Mouse (Mus musculus): ENCODE measurements at regions not wholly inside any gene's neighbourhood (a gene's known extent, or its start where the extent isn't known, plus 50 kb on each side); places are given as distances from the start of the nearest gene placed in this dataset.

- Histone ChIP-seq H3K4me2 (replicated peaks; ENCODE audit: low read depth, low read length) (no peak overlapping the region), H3K9ac (replicated peaks; ENCODE audit: low read depth) (no peak overlapping the region), H3K27ac (ENCODE audit: low read length) (no peak overlapping the region), H3K4me3 (ENCODE audit: low read depth, low read length) (no peak overlapping the region), H3K27me3 (replicated peaks; ENCODE audit: insufficient read depth, low read length) (no peaks in the 10 kb centered on the region), H3K9me3 (ENCODE audit: low read length) (0 out of 2 replicates have a peak, but pooled peaks cover 3% of the 10 kb centered on the region), H3K36me3 (ENCODE audit: insufficient read depth, low read length) (no peaks in the 10 kb centered on the region), H3K4me1 (ENCODE audit: insufficient read depth, low read depth, low read length) (no peaks in the 10 kb centered on the region)
- TF ChIP-seq EP300 (IDR thresholded peaks at IDR 0.05) (no peak), CTCF (IDR thresholded peaks at IDR 0.05) (no peak)
- DNase-seq (ENCODE audit: low spot score) (no peak), ATAC-seq (no peak)
- WGBS, result 17% methylated on average over 12 of the region's 12 CpGs
These were observed 124.5 kb downstream of the 3100002H09Rik start for GRCm38 (mm10) chr4:124485941-124486581.

- H3K9ac ChIP-seq (replicated peaks; ENCODE audit: low read depth), result no peak overlapping the region
- no peak overlapping the region for H3K4me2 ChIP-seq (replicated peaks; ENCODE audit: low read depth, low read length)
- no peak for TF ChIP-seq CTCF (IDR thresholded peaks at IDR 0.05)
- no peak for TF ChIP-seq EP300 (IDR thresholded peaks at IDR 0.05)
- H3K9me3 ChIP-seq (ENCODE audit: low read length), result 0 out of 2 replicates have a peak, but pooled peaks cover 3% of the 10 kb centered on the region
- no peaks in the 10 kb centered on the region for H3K4me1 ChIP-seq (ENCODE audit: insufficient read depth, low read depth, low read length)
- DNase-seq (ENCODE audit: low spot score), result no peak
- WGBS, result 37% methylated on average over 19 of the region's 19 CpGs
- no peak overlapping the region for H3K4me3 ChIP-seq (ENCODE audit: low read depth, low read length)
- ATAC-seq, result no peak
- H3K27ac ChIP-seq (ENCODE audit: low read length), result no peak overlapping the region
- H3K36me3 ChIP-seq (ENCODE audit: insufficient read depth, low read length), result no peaks in the 10 kb centered on the region
- 0 out of 2 replicates have a peak, but pooled peaks cover under 1% of the 10 kb centered on the region for H3K27me3 ChIP-seq (replicated peaks; ENCODE audit: insufficient read depth, low read length)
These were observed 125.7 kb downstream of the 3100002H09Rik start for GRCm38 (mm10) chr4:124484613-124485586.

GRCm38 (mm10) chr4:124477870-124478301, 132.7 kb downstream of the 3100002H09Rik start:
- no peaks in the 10 kb centered on the region for H3K9me3 ChIP-seq (ENCODE audit: low read length)
- no peak for ATAC-seq
- DNase-seq (ENCODE audit: low spot score), result peak; percentile 17
- H3K4me1 ChIP-seq (ENCODE audit: insufficient read depth, low read depth, low read length), result no peaks in the 10 kb centered on the region
- no peak overlapping the region for H3K9ac ChIP-seq (replicated peaks; ENCODE audit: low read depth)
- no peak for TF ChIP-seq EP300 (IDR thresholded peaks at IDR 0.05)
- no peak for TF ChIP-seq CTCF (IDR thresholded peaks at IDR 0.05)
- peaks cover 14% of the 10 kb centered on the region; the same call in 1 of the 2 replicates for H3K27me3 ChIP-seq (replicated peaks; ENCODE audit: insufficient read depth, low read length)
- H3K36me3 ChIP-seq (ENCODE audit: insufficient read depth, low read length), result no peaks in the 10 kb centered on the region
- WGBS, result under 1% methylated on average over 18 of the region's 22 CpGs
- no peak overlapping the region for H3K27ac ChIP-seq (ENCODE audit: low read length)
- H3K4me3 ChIP-seq (ENCODE audit: low read depth, low read length), result no peak overlapping the region
- H3K4me2 ChIP-seq (replicated peaks; ENCODE audit: low read depth, low read length), result no peak overlapping the region

GRCm38 (mm10) chr4:124477359-124477868, 133.2 kb downstream of the 3100002H09Rik start:
- Histone ChIP-seq H3K9me3 (ENCODE audit: low read length) (no peaks in the 10 kb centered on the region), H3K27me3 (replicated peaks; ENCODE audit: insufficient read depth, low read length) (peaks cover 14% of the 10 kb centered on the region; the same call in 1 of the 2 replicates), H3K4me2 (replicated peaks; ENCODE audit: low read depth, low read length) (no peak overlapping the region), H3K27ac (ENCODE audit: low read length) (no peak overlapping the region), H3K36me3 (ENCODE audit: insufficient read depth, low read length) (no peaks in the 10 kb centered on the region), H3K4me1 (ENCODE audit: insufficient read depth, low read depth, low read length) (no peaks in the 10 kb centered on the region), H3K9ac (replicated peaks; ENCODE audit: low read depth) (no peak overlapping the region), H3K4me3 (ENCODE audit: low read depth, low read length) (no peak overlapping the region)
- TF ChIP-seq EP300 (IDR thresholded peaks at IDR 0.05), result no peak
- TF ChIP-seq CTCF (IDR thresholded peaks at IDR 0.05), result no peak
- DNase-seq (ENCODE audit: low spot score), result no peak
- WGBS, result 19% methylated on average over 13 of the region's 14 CpGs
- no peak for ATAC-seq

- no peak overlapping the region for H3K4me3 ChIP-seq (ENCODE audit: low read depth, low read length)
- no peak for TF ChIP-seq EP300 (IDR thresholded peaks at IDR 0.05)
- no peak for TF ChIP-seq CTCF (IDR thresholded peaks at IDR 0.05)
- H3K9me3 ChIP-seq (ENCODE audit: low read length), result no peaks in the 10 kb centered on the region
- no peaks in the 10 kb centered on the region for H3K27me3 ChIP-seq (replicated peaks; ENCODE audit: insufficient read depth, low read length)
- DNase-seq (ENCODE audit: low spot score), result no peak
- WGBS, result 84% methylated on average over 18 of the region's 18 CpGs
- no peak overlapping the region for H3K4me2 ChIP-seq (replicated peaks; ENCODE audit: low read depth, low read length)
- ATAC-seq, result no peak
- no peaks in the 10 kb centered on the region for H3K36me3 ChIP-seq (ENCODE audit: insufficient read depth, low read length)
- H3K4me1 ChIP-seq (ENCODE audit: insufficient read depth, low read depth, low read length), result no peaks in the 10 kb centered on the region
- H3K9ac ChIP-seq (replicated peaks; ENCODE audit: low read depth), result no peak overlapping the region
- no peak overlapping the region for H3K27ac ChIP-seq (ENCODE audit: low read length)
These were observed 145.3 kb downstream of the 3100002H09Rik start for GRCm38 (mm10) chr4:124465229-124465820.

Measured in lung, postnatal 0 days (tissue).